Mouse (Mus musculus) stomach, embryonic 15.5 days (tissue): ENCODE data around the gene Camkmt. TPM values are rescaled to one million over a fixed set of nuclear protein-coding genes. Genes with fewer than 3 reads are reported as not detected.

Experiments used
- ATAC-seq: fragments of 200-750 bp; cut with Nextera tagmentation; 2 replicates; pipeline ENCODE4 v1.8.0; 2017; ENCODE audit warnings: low read depth, moderate number of reproducible peaks, moderate TSS enrichment; ENCODE audit not compliant: insufficient read depth, low FRiP score
- H3K27ac ChIP-seq: fragments of 300-500 bp; sonication (generic); 2 replicates; pipeline ENCODE4 v1.5.1; 2015; ENCODE audit warnings: mild to moderate bottlenecking, inconsistent platforms
- H3K27me3 ChIP-seq: fragments of 300-500 bp; sonication (generic); replicated peaks from 2 replicates; pipeline ENCODE4 v1.6.1; 2015; ENCODE audit warnings: inconsistent platforms
- H3K36me3 ChIP-seq: fragments of 300-500 bp; sonication (generic); 2 replicates; pipeline ENCODE4 v1.6.1; 2015; ENCODE audit warnings: inconsistent platforms
- H3K4me1 ChIP-seq: fragments of 300-500 bp; sonication (generic); 2 replicates; pipeline ENCODE4 v1.6.1; 2015; ENCODE audit warnings: inconsistent platforms
- H3K4me2 ChIP-seq: fragments of 300-500 bp; sonication (generic); 2 replicates; pipeline ENCODE4 v1.6.1; 2015; ENCODE audit warnings: mild to moderate bottlenecking, inconsistent platforms
- H3K4me3 ChIP-seq: fragments of 300-500 bp; sonication (generic); replicated peaks from 2 replicates; pipeline ENCODE4 v1.5.1; 2015; ENCODE audit warnings: inconsistent platforms
- H3K9ac ChIP-seq: fragments of 300-500 bp; sonication (generic); 2 replicates; pipeline ENCODE4 v1.6.1; 2015; ENCODE audit warnings: inconsistent platforms
- H3K9me3 ChIP-seq: fragments of 300-500 bp; sonication (generic); 2 replicates; pipeline ENCODE4 v1.6.1; 2016; ENCODE audit warnings: inconsistent platforms
- WGBS: fragments of 180-500 bp; shearing (Covaris S2); methylation state at CpG from one replicate; pipeline ENCODE4 v1.1.7; 2015; 5-methylcytosine and 5-hydroxymethylcytosine counted together
- polyA plus RNA-seq: library from polyadenylated mRNA; unstranded; fragments of >200 nt; fragmentation: Nextera tagmentation; extraction: Ambion mirVana; gene quantifications from 2 replicates; pipeline ENCODE4 v1.2.1, GENCODE M21; 2015

Camkmt gene
- polyA plus RNA-seq, 1 experiment from 2014 or later: 14.3 TPM

GRCm38 (mm10) chr17:85352731-85353130 is 262.4 kb downstream of the Camkmt start:
- ATAC-seq: no peak
- Histone ChIP-seq H3K27ac (no peak overlapping the region), H3K4me2 (no peak overlapping the region), H3K9me3 (no peaks in the 10 kb centered on the region), H3K9ac (no peak overlapping the region), H3K4me1 (no peaks in the 10 kb centered on the region), H3K36me3 (no peaks in the 10 kb centered on the region), H3K4me3 (no peak overlapping the region), H3K27me3 (no peaks in the 10 kb centered on the region)
- WGBS: 77% methylated on average over 7 of the region's 7 CpGs

DNA sequence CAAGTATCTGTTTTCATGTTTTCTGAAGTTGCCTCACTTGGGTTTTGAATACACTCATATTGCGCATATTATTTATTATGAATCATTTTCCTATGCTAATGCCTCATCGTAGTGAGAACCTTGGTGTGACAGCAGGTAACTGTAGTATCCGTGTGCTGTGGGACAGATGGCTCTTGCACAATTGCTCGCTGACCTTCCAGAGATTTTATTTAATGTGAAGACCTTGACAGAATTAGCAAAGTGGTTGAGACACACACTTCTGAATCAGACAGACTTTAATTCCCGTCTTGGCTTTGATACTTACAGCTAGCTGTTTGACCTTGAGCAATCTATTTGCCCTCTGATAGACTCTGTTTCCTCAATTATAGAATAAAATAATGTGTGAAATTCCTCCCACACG is 262.8 kb downstream of the Camkmt start:
- no peaks in the 10 kb centered on the region for H3K36me3 ChIP-seq
- 74% methylated on average over 6 of the region's 6 CpGs for WGBS

DNA sequence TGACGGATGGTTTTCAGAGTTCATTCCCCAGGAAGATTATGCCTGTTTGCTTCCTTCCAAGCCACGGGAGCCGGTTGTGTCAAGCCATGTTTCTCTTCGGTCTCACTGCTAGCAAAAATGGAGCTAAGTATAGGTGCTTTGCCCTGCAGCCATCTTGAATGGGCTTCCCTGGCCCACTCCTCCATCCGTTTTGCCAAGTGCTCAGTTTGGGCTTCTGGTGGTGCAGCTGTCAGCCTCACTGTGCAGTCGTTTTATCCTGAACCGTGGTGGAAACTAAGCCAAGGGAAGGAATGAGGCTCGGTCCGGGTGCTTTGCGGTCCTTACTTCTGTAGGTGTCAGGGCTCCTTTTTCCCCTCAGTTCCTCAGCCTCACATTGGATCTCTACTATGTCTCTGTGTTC is 263.3 kb downstream of the Camkmt start:
- Histone ChIP-seq H3K27ac (no peak overlapping the region), H3K9ac (no peak overlapping the region), H3K9me3 (no peaks in the 10 kb centered on the region), H3K36me3 (no peaks in the 10 kb centered on the region), H3K4me3 (no peak overlapping the region), H3K4me1 (no peaks in the 10 kb centered on the region), H3K27me3 (no peaks in the 10 kb centered on the region), H3K4me2 (no peak overlapping the region)
- WGBS: 80% methylated on average over 10 of the region's 10 CpGs
- no peak for ATAC-seq

More for the DNA sequence above, 262.8 kb downstream of the Camkmt start:
- H3K4me1 ChIP-seq: no peaks in the 10 kb centered on the region
- no peaks in the 10 kb centered on the region for H3K9me3 ChIP-seq
- no peak overlapping the region for H3K4me3 ChIP-seq
- no peaks in the 10 kb centered on the region for H3K27me3 ChIP-seq
- no peak for ATAC-seq
- no peak overlapping the region for H3K4me2 ChIP-seq
- H3K9ac ChIP-seq: no peak overlapping the region
- H3K27ac ChIP-seq: no peak overlapping the region

DNA sequence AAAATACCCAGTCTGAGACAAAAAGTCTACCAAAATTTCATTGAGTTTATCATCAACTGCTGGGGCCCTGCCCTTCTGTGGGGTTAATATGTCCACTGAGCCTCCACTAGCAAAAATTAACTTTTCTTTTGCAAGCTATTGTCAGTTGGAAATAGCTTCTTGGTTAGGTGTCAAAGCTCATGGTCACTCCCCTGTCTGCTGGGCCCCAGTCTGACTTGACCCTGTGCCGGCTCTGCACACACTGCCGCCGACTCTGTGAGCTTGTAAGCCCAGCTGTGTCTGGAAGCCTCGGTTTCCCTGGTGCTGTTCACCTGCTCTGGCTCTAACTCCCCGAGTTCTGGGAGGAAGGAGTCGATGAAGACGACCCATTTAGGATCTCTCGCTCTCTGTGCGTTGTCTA is 265.0 kb downstream of the Camkmt start:
- H3K27me3 ChIP-seq: no peaks in the 10 kb centered on the region
- H3K4me3 ChIP-seq: no peak overlapping the region
- no peak overlapping the region for H3K4me2 ChIP-seq
- 82% methylated on average over 9 of the region's 9 CpGs for whole genome bisulfite sequencing
- no peak overlapping the region for H3K9ac ChIP-seq
- no peak overlapping the region for H3K27ac ChIP-seq
- no peaks in the 10 kb centered on the region for H3K36me3 ChIP-seq
- no peaks in the 10 kb centered on the region for H3K4me1 ChIP-seq
- no peaks in the 10 kb centered on the region for H3K9me3 ChIP-seq
- ATAC-seq: no peak

DNA sequence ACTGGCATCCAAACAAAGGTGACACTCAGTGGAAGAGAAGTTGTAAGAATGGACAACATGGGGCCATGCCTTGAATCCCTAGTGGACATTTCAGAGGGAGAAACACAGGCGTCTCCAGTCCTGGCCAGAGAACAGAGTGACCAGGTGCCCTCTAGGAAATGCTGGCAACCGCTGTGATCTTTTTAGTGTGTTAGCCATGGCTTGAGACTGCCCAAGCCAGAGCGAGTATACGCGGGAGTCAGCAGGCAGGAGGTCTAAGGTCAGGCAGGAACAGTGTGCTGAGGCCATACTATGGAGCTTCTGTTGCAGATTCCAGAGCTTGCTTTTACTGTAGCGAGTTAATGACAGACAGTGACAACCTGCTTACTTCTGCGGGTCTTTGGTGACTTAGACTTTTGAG is 270.7 kb downstream of the Camkmt start:
- no peak for ATAC-seq
- H3K4me2 ChIP-seq: no peak overlapping the region
- no peaks in the 10 kb centered on the region for H3K4me1 ChIP-seq
- no peaks in the 10 kb centered on the region for H3K27me3 ChIP-seq
- H3K9ac ChIP-seq: no peak overlapping the region
- H3K36me3 ChIP-seq: no peaks in the 10 kb centered on the region
- no peak overlapping the region for H3K27ac ChIP-seq
- no peaks in the 10 kb centered on the region for H3K9me3 ChIP-seq
- WGBS: 80% methylated on average over 7 of the region's 7 CpGs
- H3K4me3 ChIP-seq: no peak overlapping the region

DNA sequence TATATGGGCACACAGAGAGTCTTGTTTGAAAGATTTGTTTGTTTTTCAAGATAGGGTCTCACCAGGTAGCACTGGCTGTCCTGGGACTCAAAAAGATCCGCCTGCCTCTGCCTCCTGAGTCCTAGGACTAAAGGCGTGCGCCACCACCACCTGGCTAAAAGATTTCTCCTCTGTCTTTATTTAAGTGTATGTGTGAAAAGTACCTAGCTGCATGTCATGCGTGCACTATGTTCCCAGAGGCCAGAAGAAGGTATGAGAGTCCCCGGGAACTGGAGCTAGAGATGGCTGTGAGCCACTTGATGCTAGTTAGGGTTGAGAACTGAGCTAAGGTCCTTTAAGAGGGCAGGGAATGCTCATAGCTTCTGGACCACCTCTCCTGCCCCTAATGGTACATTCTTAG is 277.0 kb downstream of the Camkmt start:
- 91% methylated on average over 5 of the region's 5 CpGs for WGBS
- Histone ChIP-seq H3K36me3 (no peaks in the 10 kb centered on the region), H3K4me2 (no peak overlapping the region), H3K27me3 (no peaks in the 10 kb centered on the region), H3K9ac (no peak overlapping the region), H3K27ac (no peak overlapping the region), H3K4me1 (no peaks in the 10 kb centered on the region), H3K4me3 (no peak overlapping the region), H3K9me3 (no peaks in the 10 kb centered on the region)
- no peak for ATAC-seq

DNA sequence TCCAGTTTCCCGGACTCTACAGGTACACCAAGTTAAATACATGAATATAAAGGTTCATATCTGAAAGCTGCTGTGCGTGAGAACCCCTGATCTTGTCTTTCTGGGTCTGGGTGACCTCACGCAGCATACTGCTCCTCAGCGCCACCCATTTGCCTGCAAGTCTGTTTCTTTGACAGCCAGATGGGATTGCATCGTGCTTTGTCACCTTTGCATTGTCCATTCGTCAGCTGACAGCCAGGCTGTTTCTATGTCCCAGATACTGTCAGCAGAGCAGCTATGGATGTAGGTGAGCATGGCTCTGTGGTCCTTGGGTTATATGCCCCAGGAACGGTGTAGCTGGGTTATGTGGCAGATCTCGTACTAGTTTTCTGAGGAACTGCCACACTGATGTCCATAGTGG is 278.4 kb downstream of the Camkmt start:
- no peak overlapping the region for H3K4me2 ChIP-seq
- H3K27me3 ChIP-seq: no peaks in the 10 kb centered on the region
- no peak overlapping the region for H3K4me3 ChIP-seq
- H3K36me3 ChIP-seq: no peaks in the 10 kb centered on the region
- ATAC-seq: no peak
- H3K4me1 ChIP-seq: no peaks in the 10 kb centered on the region
- WGBS: 66% methylated on average over 8 of the region's 8 CpGs
- H3K9ac ChIP-seq: no peak overlapping the region
- no peaks in the 10 kb centered on the region for H3K9me3 ChIP-seq
- H3K27ac ChIP-seq: no peak overlapping the region

DNA sequence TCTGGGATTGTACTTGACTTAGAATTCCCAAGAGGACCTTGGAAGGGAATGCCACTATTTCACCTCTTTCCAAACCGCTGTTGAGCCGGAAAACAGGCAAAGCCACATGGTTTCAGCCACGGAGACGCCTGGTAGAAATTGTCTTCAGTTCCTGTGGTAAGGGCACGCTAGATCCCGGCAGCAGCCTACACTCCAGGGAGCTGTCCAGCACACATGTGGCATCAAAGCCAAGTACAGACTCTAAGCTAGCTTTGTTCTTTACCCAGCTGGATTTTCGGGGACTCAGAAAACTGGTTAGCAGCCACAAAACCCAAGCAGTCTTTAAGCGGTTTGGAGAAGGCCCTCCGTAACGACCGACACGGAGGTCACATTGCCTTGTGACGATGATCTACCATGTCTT is 281.7 kb downstream of the Camkmt start:
- H3K9me3 ChIP-seq: no peaks in the 10 kb centered on the region
- no peak overlapping the region for H3K4me3 ChIP-seq
- H3K4me2 ChIP-seq: no peak overlapping the region
- WGBS: 69% methylated on average over 13 of the region's 13 CpGs
- H3K27me3 ChIP-seq: no peaks in the 10 kb centered on the region
- H3K36me3 ChIP-seq: no peaks in the 10 kb centered on the region
- no peak for ATAC-seq
- H3K27ac ChIP-seq: no peak overlapping the region
- no peak overlapping the region for H3K9ac ChIP-seq
- H3K4me1 ChIP-seq: 0 out of 2 replicates have a peak, but pooled peaks cover 3% of the 10 kb centered on the region

GRCm38 (mm10) chr17:85372523-85372922 is 282.2 kb downstream of the Camkmt start:
- Histone ChIP-seq H3K9ac (no peak overlapping the region), H3K4me1 (0 out of 2 replicates have a peak, but pooled peaks cover 3% of the 10 kb centered on the region), H3K27me3 (no peaks in the 10 kb centered on the region), H3K4me2 (no peak overlapping the region), H3K4me3 (no peak overlapping the region), H3K36me3 (no peaks in the 10 kb centered on the region), H3K27ac (no peak overlapping the region), H3K9me3 (no peaks in the 10 kb centered on the region)
- no peak for ATAC-seq
- 85% methylated on average over 7 of the region's 7 CpGs for WGBS

DNA sequence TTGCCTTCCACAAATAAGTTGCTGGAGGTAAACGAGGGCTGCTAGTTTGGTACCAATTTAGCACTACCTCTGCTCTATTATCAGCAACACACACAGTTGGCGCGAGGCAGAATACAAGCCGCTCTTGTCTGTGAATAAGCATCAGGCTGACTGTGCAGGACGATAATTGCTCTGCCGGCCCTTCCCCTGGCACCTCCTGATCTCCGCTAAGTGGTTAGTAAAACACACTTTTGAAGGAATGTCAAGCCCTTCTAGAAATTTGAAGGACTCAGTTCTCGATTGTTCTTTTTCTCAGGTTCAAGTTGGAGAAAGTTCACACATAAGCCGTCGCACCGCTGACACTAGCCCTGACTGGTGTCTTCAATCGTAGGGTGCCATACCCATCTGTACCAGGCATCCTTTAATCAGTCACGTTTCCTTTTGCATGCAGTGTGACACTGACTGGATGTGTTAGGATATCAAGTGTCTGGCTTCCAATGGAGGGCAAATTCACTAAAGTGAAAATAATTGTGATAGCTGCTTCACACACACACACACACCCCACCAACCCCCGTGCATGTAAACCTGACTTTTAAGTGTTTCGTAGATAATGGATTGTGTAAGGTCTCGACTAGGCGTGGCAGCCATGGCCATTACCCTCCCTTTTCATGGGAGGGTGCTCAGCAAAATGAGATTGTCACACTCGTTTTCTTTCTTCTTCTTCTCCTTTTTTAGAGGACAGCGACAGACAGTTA is 283.9 kb downstream of the Camkmt start:
- no peak overlapping the region for H3K27ac ChIP-seq
- H3K36me3 ChIP-seq: no peaks in the 10 kb centered on the region
- no peak overlapping the region for H3K4me3 ChIP-seq
- no peaks in the 10 kb centered on the region for H3K9me3 ChIP-seq
- WGBS: 79% methylated on average over 19 of the region's 19 CpGs
- no peak for ATAC-seq
- H3K27me3 ChIP-seq: no peaks in the 10 kb centered on the region
- H3K4me2 ChIP-seq: no peak overlapping the region
- H3K4me1 ChIP-seq: 0 out of 2 replicates have a peak, but pooled peaks cover 3% of the 10 kb centered on the region
- H3K9ac ChIP-seq: no peak overlapping the region

GRCm38 (mm10) chr17:85374834-85375176 is 284.5 kb downstream of the Camkmt start:
- H3K9me3 ChIP-seq: no peaks in the 10 kb centered on the region

DNA sequence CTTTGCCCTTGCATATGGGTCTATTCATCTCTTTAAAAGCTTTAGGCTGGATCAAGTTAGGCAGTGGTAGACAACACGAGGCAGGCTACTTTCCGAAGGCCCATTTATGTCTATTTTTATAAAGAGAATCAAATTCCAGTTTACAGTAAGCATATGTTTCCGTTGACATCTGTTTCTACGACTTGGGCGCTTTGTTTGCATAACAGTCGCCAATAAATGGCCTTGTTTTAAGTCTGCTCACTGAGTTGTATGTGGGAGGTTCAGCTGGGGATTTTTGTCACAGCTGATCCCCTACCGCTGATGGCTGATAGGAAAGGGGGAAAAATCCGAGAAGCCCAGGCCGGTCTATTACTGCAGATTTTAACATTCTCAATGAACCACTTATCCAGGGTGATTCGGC is 285.2 kb downstream of the Camkmt start:
- Histone ChIP-seq H3K36me3 (no peaks in the 10 kb centered on the region), H3K9me3 (no peaks in the 10 kb centered on the region), H3K27ac (no peak overlapping the region), H3K4me3 (no peak overlapping the region), H3K9ac (no peak overlapping the region), H3K27me3 (no peaks in the 10 kb centered on the region), H3K4me2 (no peak overlapping the region), H3K4me1 (0 out of 2 replicates have a peak, but pooled peaks cover 3% of the 10 kb centered on the region)
- no peak for ATAC-seq
- WGBS: 35% methylated on average over 10 of the region's 10 CpGs

More at GRCm38 (mm10) chr17:85374834-85375176, 284.5 kb downstream of the Camkmt start:
- Histone ChIP-seq H3K36me3 (no peaks in the 10 kb centered on the region), H3K27ac (no peak overlapping the region), H3K4me2 (no peak overlapping the region), H3K4me3 (no peak overlapping the region), H3K9ac (no peak overlapping the region), H3K4me1 (0 out of 2 replicates have a peak, but pooled peaks cover 3% of the 10 kb centered on the region), H3K27me3 (no peaks in the 10 kb centered on the region)
- ATAC-seq: no peak
- 70% methylated on average over 8 of the region's 8 CpGs for WGBS

- Histone ChIP-seq H3K4me2 (no peak overlapping the region), H3K9me3 (no peaks in the 10 kb centered on the region), H3K9ac (no peak overlapping the region), H3K36me3 (no peaks in the 10 kb centered on the region), H3K27me3 (no peaks in the 10 kb centered on the region), H3K4me3 (no peak overlapping the region), H3K4me1 (0 out of 2 replicates have a peak, but pooled peaks cover 3% of the 10 kb centered on the region), H3K27ac (no peak overlapping the region)
- no peak for ATAC-seq
- WGBS: 52% methylated on average over 8 of the region's 8 CpGs
Measured at GRCm38 (mm10) chr17:85377496-85377895, 287.1 kb downstream of the Camkmt start.
